Mouse (Mus musculus) kidney, adult 11 months (tissue): Measurements from ENCODE around the gene Nrde2.

Experiments used
- DNase-seq: peaks from one replicate; pipeline ENCODE4 v3.0.0; 2022

Nrde2 gene

DNA sequence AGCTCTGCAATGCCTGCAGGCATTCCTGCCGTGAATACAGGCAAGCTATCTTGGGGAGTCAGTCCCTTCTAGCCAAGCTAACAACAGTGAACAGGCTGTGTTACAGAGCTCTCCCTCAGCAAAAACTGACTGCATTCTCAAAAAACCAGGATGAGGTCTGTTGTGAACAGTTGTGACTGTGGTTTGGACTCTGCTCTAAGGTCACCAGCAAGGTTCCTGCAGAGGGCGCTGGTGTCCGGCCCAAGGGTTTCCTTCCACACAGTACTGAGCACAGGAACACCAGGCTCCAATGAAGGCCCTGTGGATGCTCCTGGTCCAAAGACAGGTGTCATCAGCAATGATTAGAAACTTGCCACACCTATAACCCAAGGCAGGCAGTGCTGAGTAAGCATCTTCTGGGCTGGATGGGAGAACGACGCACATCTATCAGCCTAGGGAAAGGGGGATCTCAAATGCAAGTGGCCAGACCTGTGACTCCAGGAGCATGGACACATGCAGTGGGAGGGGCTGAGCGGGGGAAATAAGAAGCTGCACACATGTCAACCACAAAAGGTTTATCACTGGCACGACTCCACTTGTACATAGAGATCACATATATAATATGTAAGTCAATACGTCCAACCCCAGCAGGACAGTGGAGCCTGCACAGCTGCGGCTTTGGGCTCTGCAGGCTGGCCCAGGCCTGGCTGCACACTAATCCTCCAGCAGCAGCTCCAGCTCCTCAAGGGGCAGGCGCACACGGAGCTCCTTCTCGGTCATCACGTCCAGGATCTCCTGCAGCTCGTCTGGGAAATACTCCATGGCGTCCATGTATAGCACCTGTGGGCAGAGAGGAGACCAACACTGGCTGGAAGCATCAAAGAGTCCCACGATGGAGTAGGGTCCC, 34.3 kb downstream of the Nrde2 start:
- DNase-seq: no peak

DNA sequence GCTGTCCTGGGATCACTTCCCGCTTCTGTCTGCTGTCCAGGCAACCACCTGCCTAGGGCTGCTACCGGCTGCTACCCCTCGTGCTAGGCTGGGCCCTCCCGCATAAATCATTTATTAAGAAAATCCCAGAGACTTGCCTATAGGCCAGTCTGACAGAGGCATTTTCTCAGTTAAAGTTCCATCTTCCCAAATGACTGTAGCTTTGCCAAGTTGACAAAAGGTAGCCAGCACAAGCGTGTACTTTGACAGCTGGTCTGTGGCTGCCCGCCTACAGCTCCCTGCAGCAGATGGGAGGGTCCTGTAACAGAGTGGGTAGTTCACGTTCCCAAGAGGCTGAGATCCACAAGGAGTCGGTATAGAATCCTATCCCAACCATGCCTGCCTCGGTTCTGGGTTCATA, 36.0 kb downstream of the Nrde2 start:
- DNase-seq: peak; percentile 67

DNA sequence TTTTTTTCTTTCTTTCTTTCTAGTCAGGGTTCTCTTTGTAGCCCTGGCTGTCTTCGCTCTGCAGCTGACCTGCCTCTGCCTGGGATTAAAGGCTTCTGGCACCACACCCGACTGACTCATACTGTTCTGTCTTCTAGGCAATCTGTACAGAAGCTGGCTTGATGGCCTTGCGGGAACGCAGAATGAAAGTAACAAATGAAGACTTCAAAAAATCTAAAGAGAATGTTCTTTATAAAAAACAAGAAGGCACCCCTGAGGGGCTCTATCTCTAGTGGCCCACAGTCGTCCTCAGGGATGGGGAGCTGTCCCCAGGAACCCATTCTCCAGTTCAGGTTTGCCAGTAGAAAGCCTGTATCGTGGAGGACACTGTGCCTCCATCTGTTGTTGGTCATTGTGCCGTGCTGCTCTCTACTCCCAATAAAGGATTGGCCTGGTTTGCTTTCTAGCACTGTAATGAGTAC, 36.5 kb downstream of the Nrde2 start:
- DNase-seq: no peak

DNA sequence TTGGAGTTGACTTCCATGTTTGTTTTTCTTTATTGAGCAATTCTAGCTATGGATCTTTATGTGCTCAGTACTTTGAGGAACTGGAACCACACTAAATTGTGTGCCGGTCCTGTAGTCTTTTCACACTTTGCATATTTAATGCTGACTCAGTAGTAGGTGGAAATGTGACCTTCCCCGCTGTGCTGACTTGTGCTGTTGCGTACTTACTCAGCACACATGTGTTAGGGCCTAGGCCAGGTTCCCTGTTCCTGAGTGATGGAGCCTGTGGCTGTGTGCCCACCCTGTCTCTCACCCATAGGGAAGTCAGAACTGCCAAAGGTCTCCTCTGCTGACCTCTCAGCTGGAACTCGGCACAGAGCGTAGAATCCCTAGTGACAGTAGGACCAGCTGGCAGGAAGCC, 43.5 kb downstream of the Nrde2 start:
- no peak for DNase-seq

DNA sequence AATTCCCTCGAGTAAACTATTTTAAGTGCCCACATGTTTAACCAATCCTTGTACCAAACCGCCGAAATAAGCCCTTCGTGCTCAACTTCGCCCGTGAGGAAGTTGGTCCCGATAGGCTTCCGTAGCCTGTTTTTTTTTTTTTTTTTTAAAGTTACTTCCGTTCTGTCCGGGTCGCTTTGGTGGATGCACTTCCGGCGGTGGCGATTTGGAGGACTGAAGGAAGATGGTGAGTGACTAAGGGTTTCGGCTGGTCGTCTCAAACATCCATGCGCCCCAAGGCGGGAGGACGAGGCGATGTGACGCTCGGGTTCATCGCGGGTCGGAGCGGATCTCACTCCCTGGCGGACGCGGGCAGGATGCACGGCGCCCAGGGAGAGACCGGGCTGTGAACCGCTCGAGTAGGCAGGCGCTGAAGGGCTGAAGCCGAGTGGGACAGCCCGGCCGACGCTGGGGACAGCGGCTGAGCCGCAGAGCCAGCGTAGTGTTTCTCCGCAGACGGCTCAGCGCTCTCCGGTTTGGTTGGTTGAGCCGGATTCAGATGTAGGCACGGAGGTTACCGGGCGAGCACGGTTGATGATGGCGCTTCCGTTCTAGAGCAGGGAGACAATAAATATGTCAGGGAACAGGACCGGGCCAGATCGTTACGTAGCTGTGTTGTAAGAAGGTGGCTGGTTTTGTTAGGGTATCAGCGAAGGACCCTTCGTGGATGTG, 49.3 kb downstream of the Nrde2 start, which contains the start of gene Psmc1:
Gene Psmc1, plus strand, starts transcription at position 169 of the 711 bp plus-strand sequence.
- DNase-seq: peak; percentile 73

DNA sequence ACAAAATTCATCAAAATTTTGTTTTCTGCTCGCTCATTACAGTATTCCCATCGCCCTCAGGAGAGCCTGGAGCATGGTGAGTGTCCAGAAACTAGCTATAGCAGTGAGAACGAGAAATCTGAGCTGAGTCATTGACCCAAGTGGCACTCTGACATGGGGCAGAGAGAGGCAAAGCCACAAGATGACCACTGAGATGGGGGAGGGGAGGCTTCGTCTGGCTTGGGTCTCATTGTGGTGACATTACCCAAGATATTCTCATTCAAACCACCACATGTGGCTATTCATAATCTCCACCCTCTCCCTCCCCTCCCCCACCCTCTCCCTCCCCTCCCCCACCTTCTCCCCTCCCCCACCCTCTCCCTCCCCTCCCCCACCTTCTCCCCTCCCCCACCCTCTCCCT, 52.0 kb downstream of the Nrde2 start:
- DNase-seq: no peak

DNA sequence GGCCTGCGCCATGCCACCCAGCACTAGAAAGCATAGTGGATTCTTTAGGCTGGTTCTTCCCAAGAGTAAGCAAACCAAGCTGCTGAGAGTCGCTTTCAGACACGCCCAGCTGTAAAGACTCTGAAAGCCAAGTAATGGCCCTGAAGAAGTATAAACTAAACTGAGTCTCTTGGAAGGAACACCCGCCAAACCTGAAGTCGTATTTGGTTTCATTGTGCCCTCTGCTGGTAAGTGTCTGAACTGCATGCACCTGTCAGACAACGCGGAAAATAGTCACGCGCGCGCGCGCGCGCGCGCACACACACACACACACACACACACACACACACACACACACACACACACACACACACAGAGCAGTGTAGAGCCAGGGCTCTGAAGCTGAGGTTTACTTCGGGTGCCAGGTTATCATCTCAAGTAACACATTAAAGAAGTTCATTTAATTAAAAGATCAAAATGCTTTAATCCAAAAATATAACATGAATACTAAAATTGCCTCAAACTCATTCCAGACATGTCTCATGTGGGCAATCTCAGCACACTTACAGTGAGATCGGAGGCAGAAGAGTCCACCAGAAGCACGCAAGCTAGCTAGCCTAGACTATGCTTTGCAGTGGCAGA, 53.1 kb downstream of the Nrde2 start:
- DNase-seq: peak; percentile 32

DNA sequence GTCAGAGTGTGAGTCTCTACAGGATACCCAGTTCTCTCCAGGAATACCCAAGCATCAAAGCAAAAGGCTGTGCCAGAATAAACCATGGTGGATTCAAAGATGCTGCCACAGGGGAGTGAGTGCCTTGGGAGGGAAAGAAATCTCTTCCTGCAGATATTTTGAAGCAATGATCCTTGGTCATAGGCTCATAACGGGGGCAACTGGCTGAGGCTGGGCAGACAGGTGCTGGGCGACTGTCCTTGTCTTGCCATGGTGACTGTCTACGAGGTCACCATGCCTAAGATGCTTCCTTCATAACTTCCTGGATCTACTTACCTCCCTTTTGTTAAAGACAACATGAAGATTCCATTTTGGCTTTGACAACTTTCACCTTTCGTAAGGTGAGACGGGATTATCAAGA, 54.9 kb downstream of the Nrde2 start:
- no peak for DNase-seq

DNA sequence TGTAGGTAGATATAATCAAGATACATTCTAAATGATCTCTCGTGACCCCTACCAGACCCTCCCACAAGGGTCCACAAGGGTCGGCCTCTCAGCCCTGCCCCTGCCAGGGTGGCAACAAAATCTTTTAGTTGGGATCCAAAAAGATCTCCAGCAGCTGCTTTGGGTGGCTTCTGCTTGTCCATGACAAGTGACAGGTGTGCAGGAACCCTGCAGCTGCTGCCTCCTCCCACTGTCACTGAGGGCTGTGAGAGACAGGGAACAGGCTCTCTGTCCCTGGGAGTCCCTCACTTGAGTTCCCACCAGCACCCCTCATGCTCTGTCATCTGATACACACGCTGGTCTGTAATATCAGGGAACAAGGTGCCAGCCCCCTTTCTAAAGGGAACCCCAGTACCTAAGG, 57.8 kb downstream of the Nrde2 start:
- DNase-seq: no peak

DNA sequence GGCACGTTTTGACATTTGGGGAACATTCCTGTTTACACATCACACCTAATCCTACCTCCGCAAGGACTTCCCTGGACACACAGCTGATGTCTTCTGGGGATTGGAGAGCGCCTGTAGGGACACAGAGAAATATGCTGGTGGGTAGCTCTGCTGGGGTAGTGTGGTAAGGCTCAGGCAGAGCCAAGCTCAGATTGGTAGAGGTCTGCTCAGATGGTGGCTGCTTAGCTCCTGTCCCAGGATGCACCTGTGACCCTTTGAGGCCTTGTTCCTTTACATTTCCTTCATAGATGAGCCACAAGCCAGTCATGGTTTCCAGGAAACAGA, 58.8 kb downstream of the Nrde2 start:
- no peak for DNase-seq

DNA sequence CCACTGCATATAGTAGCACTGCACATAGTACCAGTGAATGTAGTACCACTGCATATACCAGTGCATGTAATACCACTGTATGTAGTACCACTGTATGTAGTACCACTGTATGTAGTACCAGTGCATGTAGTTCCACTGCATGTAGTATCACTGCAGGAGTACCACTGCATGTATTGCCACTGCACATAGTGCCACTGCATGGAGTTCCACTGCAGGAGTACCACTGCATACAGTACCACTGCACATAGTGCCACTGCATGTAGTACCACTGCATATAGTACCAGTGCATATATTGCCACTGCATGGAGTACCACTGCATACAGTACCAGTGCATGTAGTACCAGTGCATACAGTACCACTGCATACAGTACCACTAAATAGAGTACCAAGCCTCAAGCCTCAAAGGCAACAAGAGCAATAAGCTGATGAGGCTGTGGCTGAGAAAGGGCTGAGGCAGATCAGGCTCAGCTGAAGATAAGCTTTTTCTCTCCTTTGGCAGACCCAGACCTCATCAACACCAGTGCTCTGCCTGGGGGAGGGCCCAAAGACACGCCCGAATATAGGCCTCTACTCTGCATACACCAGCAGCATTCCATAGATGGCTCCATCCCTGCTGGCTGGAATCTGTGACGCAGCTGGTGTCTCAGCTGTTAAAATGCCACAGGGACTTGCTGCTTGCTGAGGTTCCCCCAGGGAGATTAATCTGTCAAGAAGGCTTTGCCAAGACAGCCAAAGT, 59.3 kb downstream of the Nrde2 start:
- no peak for DNase-seq

DNA sequence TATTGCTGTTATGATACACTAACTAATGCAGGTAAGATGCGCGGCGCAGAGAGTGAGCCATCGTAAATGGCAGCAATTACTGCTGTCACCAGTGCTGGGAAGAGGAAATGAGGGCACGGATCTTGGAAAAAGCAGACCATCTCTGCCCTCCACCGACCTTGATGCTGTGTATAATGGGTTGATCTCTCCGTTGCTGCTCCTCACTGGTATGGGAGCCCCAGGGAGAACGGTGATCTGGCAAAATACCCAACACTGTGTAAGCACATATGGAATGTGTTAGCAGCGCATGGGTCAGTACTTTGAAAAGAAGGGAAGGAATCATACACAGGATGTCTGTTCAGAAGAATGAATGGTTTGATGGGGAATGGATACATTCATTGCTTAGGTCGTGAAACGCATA, 66.4 kb downstream of the Nrde2 start:
- no peak for DNase-seq

DNA sequence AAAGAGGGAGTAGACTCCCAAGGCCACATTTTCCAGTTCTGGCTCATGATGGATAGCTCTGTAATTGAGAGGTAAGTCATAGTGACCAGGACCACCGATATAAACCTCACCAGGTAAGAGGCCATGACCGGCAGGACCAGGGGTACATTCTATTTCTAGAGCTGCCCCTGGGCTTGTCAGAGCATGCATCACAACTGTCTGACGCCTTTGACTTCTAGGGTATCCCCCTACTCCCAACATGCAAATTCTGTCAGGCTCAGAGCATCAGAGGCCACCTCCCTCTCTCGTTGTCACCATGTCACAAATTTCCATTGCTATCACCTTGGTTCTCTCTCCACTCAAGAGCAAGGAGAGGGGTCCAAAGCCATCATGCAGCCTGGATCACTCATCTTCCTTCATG, 68.7 kb downstream of the Nrde2 start:
- no peak for DNase-seq

DNA sequence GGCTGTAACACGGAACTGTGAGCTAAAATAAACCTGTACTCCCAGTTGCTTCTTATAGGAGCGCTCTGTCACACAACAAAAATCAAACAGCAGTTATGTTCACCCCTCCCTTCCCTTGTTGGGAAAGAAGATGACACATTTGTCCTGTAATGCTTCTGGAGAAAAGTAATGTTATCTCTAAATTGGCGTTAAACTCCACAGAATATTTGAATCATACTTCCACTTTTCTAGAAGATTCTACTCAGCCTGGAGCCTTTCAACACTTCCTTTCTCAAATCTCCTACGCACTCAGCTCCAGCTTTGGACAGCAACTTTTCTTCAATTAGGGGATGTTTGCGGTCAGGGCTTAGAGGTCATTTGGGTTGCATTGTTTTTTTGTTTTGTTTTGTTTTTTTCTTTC, 70.2 kb downstream of the Nrde2 start:
- no peak for DNase-seq

DNA sequence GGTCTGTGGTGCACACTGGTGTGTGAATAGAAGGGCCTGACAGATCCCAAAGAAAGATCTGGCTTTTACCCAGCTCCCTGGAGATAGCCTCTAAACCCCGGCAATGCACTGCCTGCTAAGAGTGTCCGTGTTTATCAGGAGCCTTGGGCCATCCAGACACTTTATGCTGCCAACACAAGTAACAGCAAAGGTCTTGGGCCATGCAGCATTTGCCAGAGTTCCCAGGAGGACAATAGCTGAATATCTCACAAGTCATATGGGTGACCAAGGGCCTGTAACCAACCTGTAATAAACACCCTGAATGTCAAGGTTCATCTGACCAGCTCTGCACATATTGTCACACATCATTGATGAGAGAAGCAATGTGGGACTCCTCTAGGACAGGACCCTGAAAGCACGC, 71.4 kb downstream of the Nrde2 start:
- no peak for DNase-seq

DNA sequence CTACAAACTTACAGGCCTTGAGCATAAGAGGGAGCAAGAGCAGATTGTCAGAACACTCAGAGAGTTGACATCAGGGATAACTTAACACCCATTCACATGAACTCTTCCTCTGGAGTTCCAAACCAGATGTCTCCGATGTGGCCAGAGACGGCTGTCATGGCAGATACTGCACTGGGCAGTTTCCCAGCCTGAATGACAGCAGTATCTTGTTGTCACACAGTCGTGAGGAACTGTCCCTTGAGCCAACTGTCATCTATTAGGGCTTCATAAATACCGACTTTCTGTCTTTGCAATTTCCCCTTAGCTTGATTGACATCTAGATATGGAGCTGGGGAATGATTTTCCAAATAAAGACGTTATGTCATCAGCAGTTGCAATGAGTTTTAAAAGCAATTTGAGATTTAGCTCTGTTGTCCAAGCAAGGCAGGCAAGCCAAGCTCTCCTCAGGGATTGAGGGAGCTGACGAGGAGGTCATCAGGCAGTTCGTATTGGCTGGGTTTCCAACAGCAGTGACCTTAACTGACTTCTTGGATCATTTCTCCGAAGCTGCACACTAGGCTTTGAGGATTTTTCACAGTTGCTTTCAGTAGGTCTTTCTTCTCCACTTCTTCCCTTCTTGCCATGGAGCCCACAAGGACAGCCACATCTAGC, 79.7 kb downstream of the Nrde2 start:
- DNase-seq: no peak

DNA sequence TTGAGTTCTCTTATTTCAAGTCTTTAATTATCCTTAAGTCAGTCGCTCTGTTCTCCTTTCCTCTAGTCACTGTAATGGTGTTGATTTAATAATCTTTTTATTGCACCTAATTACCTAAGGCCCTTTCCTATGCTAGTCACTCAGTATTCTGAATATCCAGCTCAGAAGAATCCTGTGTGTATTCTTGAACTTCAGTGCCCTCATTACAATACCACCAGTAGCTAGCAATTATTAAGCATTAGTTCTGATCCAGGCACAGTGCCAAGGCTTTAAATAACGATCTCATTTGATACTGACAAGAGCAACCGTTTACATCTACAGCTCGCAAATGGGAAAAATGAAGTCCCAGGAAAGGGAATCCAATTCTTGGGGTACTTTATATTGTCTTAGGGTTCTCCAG, 83.7 kb downstream of the Nrde2 start:
- DNase-seq: no peak
